Mouse (Mus musculus) neural tube, embryonic 13.5 days (tissue): Measurements from ENCODE around the gene Gps2. TPM values are rescaled to one million over a fixed set of nuclear protein-coding genes. Genes with fewer than 3 reads are reported as not detected.

Experiments used
- ATAC-seq: fragments of 200-750 bp; cut with Nextera tagmentation; 2 replicates; pipeline ENCODE4 v1.8.0; 2017; ENCODE audit warnings: low read depth, mild to moderate bottlenecking, moderate TSS enrichment, moderate library complexity
- H3K27ac ChIP-seq: fragments of 300-500 bp; sonication (generic); replicated peaks from 2 replicates; pipeline ENCODE4 v1.5.1; 2015; ENCODE audit warnings: moderate library complexity, mild to moderate bottlenecking, inconsistent platforms
- H3K27me3 ChIP-seq: fragments of 300-500 bp; sonication (generic); 2 replicates; pipeline ENCODE4 v1.6.1; 2015; ENCODE audit warnings: mild to moderate bottlenecking, inconsistent platforms
- H3K36me3 ChIP-seq: fragments of 300-500 bp; sonication (generic); 2 replicates; pipeline ENCODE4 v1.6.1; 2015; ENCODE audit warnings: mild to moderate bottlenecking, inconsistent platforms
- H3K4me1 ChIP-seq: fragments of 300-500 bp; sonication (generic); replicated peaks from 2 replicates; pipeline ENCODE4 v1.6.1; 2015; ENCODE audit warnings: inconsistent platforms
- H3K4me2 ChIP-seq: fragments of 300-500 bp; sonication (generic); 2 replicates; pipeline ENCODE4 v1.6.1; 2015; ENCODE audit warnings: inconsistent platforms, mild to moderate bottlenecking, moderate library complexity
- H3K4me3 ChIP-seq: fragments of 300-500 bp; sonication (generic); 2 replicates; pipeline ENCODE4 v1.5.1; 2015; ENCODE audit warnings: mild to moderate bottlenecking, inconsistent platforms
- H3K9ac ChIP-seq: fragments of 300-500 bp; sonication (generic); 2 replicates; pipeline ENCODE4 v1.6.1; 2015; ENCODE audit warnings: moderate library complexity, mild to moderate bottlenecking, inconsistent platforms
- H3K9me3 ChIP-seq: fragments of 300-500 bp; sonication (generic); 2 replicates; pipeline ENCODE4 v1.6.1; 2016; ENCODE audit warnings: inconsistent platforms
- WGBS: fragments of 180-500 bp; shearing (Covaris S2); methylation state at CpG from one replicate; pipeline ENCODE4 v1.1.7; 2015; 5-methylcytosine and 5-hydroxymethylcytosine counted together
- microRNA-seq: library from miRNA; unstranded; fragments of <30 nt; microRNA quantifications from one replicate; pipeline ENCODE4, GENCODE M21; 2016
- polyA plus RNA-seq: library from polyadenylated mRNA; unstranded; fragments of >200 nt; fragmentation: Nextera tagmentation; extraction: Ambion mirVana; gene quantifications from 2 replicates; pipeline ENCODE4 v1.2.1, GENCODE M21; 2015

Gps2 gene
- polyA plus RNA-seq, 1 experiment from 2014 or later, result 76.5 TPM

DNA sequence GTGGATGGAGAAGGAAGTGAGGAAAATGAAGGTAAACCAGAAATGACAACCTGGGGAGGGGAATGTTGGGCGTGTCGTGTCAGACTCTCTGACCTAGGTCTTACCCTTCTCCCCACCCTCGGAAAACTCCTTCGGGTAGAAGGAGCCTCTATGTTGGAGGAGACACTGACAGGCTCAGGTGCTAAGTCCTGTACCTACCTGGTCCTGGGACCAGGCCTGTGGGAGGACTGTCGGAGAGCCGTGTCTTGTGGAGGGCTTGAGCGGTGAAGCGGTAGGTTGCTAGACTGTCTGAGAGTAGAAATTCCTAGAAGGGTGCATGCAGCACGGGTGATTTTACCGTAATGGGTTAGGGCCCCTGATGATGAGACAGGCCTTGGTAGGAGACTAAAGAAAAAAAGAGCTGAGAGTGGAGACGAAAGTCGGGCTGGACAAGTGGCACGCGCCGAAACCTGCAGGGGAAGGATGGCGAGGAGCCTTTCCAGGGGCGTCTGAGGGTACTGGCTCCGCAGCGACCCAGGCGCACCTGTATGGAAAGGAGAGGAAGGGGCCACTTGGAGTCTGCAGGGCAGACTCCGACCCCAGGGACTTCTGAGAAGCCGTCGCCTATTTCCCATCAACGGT is 51.1 kb downstream of the Gps2 start, which contains the start of gene Cldn7:
TSS of gene Cldn7 (plus strand) at position 130 of the 621 bp plus-strand sequence.
- peak within 1 kb of the TSS; percentile 18; the same call in 1 of the 2 replicates for H3K4me3 ChIP-seq
- H3K4me2 ChIP-seq, result 0 out of 2 replicates have a peak within 1 kb of the TSS, but pooled peaks have one; percentile 22
- no peaks in the 10 kb centered on the region for H3K9me3 ChIP-seq
- peaks cover 17% of the 10 kb centered on the region for H3K4me1 ChIP-seq
- peaks cover 23% of the 10 kb centered on the region for H3K36me3 ChIP-seq
- no peak within 1 kb of the TSS for H3K9ac ChIP-seq
- ATAC-seq, result no peak
- H3K27ac ChIP-seq, result no peak within 1 kb of the TSS
- WGBS, result 9% methylated on average over 24 of the region's 24 CpGs
- peaks cover 87% of the 10 kb centered on the region for H3K27me3 ChIP-seq

DNA sequence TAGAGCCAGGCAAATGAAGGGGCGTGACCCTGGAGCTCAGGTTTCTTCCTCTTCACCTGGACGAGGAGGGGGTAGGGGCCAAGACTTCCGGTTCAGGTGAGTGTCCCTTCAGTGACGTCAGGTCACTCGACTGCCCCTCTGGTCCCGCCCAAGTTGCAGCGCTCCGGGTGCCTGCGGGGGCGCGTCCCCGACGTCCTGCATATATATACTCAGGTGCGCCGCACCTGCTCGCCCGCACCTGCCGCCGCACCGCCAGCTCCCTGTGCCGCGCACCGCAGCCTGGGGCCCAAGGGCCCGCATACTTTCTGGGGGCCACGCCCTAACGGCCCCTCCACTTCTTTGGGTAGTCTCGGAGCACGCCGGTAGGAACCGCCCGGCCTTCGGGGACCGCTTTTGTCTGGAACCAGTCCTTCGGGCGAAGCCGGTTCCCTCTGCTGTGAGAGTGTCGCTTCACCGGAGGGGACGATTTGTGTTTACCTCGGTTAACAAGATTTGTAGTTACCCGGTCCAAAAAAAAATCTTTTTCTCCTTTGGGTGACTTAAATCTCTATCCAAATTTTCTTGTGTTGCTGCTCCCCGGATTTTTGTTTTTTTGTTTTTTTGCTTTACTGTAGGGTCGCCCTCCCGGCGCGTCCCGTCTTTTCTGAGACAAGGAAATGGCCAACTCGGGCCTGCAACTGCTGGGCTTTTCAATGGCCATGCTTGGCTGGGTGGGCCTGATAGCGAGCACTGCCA is 51.8 kb downstream of the Gps2 start:
- Histone ChIP-seq H3K27me3 (peaks cover 86% of the 10 kb centered on the region), H3K4me3 (peak overlapping the region; percentile 26)
- WGBS, result 1% methylated on average over 49 of the region's 49 CpGs

More for the DNA sequence above, 51.8 kb downstream of the Gps2 start:
- H3K9me3 ChIP-seq, result no peaks in the 10 kb centered on the region
- no peak overlapping the region for H3K27ac ChIP-seq
- H3K4me1 ChIP-seq, result peaks cover 17% of the 10 kb centered on the region
- H3K36me3 ChIP-seq, result peaks cover 30% of the 10 kb centered on the region
- no peak for ATAC-seq
- 0 out of 2 replicates have a peak overlapping the region, but pooled peaks have one; percentile 50 for H3K9ac ChIP-seq
- peak overlapping the region; percentile 48; the same call in 1 of the 2 replicates for H3K4me2 ChIP-seq

Small RNA genes lying within 50 kb of the gene (microRNA-seq; reads per million reads assigned to microRNA genes)
- gene Mir6924, result not detected

Other genes with a start within 250 kb of the Gps2 start
- gene Cd68, start 247.7 kb upstream of the Gps2 start, polyA plus RNA-seq, result 9.8 and 11.3 TPM in 2 replicates
- 525 and 528 TPM in 2 replicates for gene Eif4a1, start 241.5 kb upstream of the Gps2 start, polyA plus RNA-seq
- 99.8 and 105 TPM in 2 replicates for gene Senp3, start 231.8 kb upstream of the Gps2 start, polyA plus RNA-seq
- gene Tnfsf13, start 228.1 kb upstream of the Gps2 start, polyA plus RNA-seq, result 0.74 and 0.77 TPM in 2 replicates
- 3.3 and 3.5 TPM in 2 replicates for gene Tnfsf12, start 218.0 kb upstream of the Gps2 start, polyA plus RNA-seq
- 1.4 and 1.8 TPM in 2 replicates for gene Tnfsfm13, start 217.8 kb upstream of the Gps2 start, polyA plus RNA-seq
- 22.9 and 27.2 TPM in 2 replicates for gene Polr2a, start 155.3 kb upstream of the Gps2 start, polyA plus RNA-seq
- 0.13 TPM in 1 of 2 replicates, not detected in the other for gene Slc35g3, start 151.9 kb upstream of the Gps2 start, polyA plus RNA-seq
- gene Zbtb4, start 148.0 kb upstream of the Gps2 start, polyA plus RNA-seq, result 2.5 and 2.9 TPM in 2 replicates
- 2.4 and 4.5 TPM in 2 replicates for gene Chrnb1, start 117.9 kb upstream of the Gps2 start, polyA plus RNA-seq
- gene Fgf11, start 112.0 kb upstream of the Gps2 start, polyA plus RNA-seq, result 6.8 and 8.9 TPM in 2 replicates
- 0.74 and 1.4 TPM in 2 replicates for gene Tmem102, start 108.3 kb upstream of the Gps2 start, polyA plus RNA-seq
- gene Gm39566, start 98.6 kb upstream of the Gps2 start, polyA plus RNA-seq, result not detected in 2 replicates
- gene Spem2, start 95.4 kb upstream of the Gps2 start, polyA plus RNA-seq, result not detected in 2 replicates
- 0.43 and 0.98 TPM in 2 replicates for gene Spem1, start 91.7 kb upstream of the Gps2 start, polyA plus RNA-seq
- 17.1 and 18.1 TPM in 2 replicates for gene Nlgn2, start 76.1 kb upstream of the Gps2 start, polyA plus RNA-seq
- gene Tmem256, start 75.4 kb upstream of the Gps2 start, polyA plus RNA-seq, result 321 and 416 TPM in 2 replicates
- 62.5 and 65.6 TPM in 2 replicates for gene Plscr3, start 67.5 kb upstream of the Gps2 start, polyA plus RNA-seq
- gene Tnk1, start 55.2 kb upstream of the Gps2 start, polyA plus RNA-seq, result 0.29 and 0.51 TPM in 2 replicates
- gene Tmem95, start 35.9 kb upstream of the Gps2 start, polyA plus RNA-seq, result not detected in 2 replicates
- 2.0 and 3.3 TPM in 2 replicates for gene Kctd11, start 32.5 kb upstream of the Gps2 start, polyA plus RNA-seq
- 0.28 and 0.80 TPM in 2 replicates for gene Acap1, start 18.3 kb upstream of the Gps2 start, polyA plus RNA-seq
- gene 2810408A11Rik, start 12.9 kb upstream of the Gps2 start, polyA plus RNA-seq, result 10.9 and 11.7 TPM in 2 replicates
- gene Neurl4, start 12.8 kb upstream of the Gps2 start, polyA plus RNA-seq, result 13.8 and 20.5 TPM in 2 replicates
- 1,157 and 1,178 TPM in 2 replicates for gene Eif5a, start 8.1 kb downstream of the Gps2 start, polyA plus RNA-seq
- gene Ybx2, start 21.9 kb downstream of the Gps2 start, polyA plus RNA-seq, result 4.7 and 5.0 TPM in 2 replicates
- 3.6 and 6.4 TPM in 2 replicates for gene Slc2a4, start 34.3 kb downstream of the Gps2 start, polyA plus RNA-seq
- gene Cldn7, start 50.9 kb downstream of the Gps2 start, polyA plus RNA-seq, result 0.33 and 1.7 TPM in 2 replicates
- gene Ctdnep1, start 67.3 kb downstream of the Gps2 start, polyA plus RNA-seq, result 21.5 and 22.5 TPM in 2 replicates
- 160 and 162 TPM in 2 replicates for gene Elp5, start 68.6 kb downstream of the Gps2 start, polyA plus RNA-seq
- gene Gabarap, start 77.3 kb downstream of the Gps2 start, polyA plus RNA-seq, result 679 and 746 TPM in 2 replicates
- 74.2 and 76.3 TPM in 2 replicates for gene Phf23, start 81.9 kb downstream of the Gps2 start, polyA plus RNA-seq
- gene Dvl2, start 86.7 kb downstream of the Gps2 start, polyA plus RNA-seq, result 26.7 and 28.8 TPM in 2 replicates
- gene Acadvl, start 101.5 kb downstream of the Gps2 start, polyA plus RNA-seq, result 58.2 and 60.9 TPM in 2 replicates
- gene Dlg4, start 103.1 kb downstream of the Gps2 start, polyA plus RNA-seq, result 23.1 and 23.5 TPM in 2 replicates
- 1.4 and 2.6 TPM in 2 replicates for gene Asgr1, start 140.2 kb downstream of the Gps2 start, polyA plus RNA-seq
- 0.39 TPM in 1 of 2 replicates, not detected in the other for gene Asgr2, start 178.8 kb downstream of the Gps2 start, polyA plus RNA-seq
- gene Mgl2, start 216.4 kb downstream of the Gps2 start, polyA plus RNA-seq, result 0.21 and 0.39 TPM in 2 replicates
- 0.55 and 0.64 TPM in 2 replicates for gene Clec10a, start 242.3 kb downstream of the Gps2 start, polyA plus RNA-seq